Mouse (Mus musculus) erythroblast, embryonic 14.5 days (primary cell): ENCODE data around the gene Prkg2. TPM values are rescaled to one million over a fixed set of nuclear protein-coding genes. Genes with fewer than 3 reads are reported as not detected.

Experiments
- H3K27me3 ChIP-seq: 2 replicates; pipeline ENCODE4 v1.6.1; 2012; ENCODE audit warnings: inconsistent platforms; ENCODE audit not compliant: control insufficient read depth
- H3K36me3 ChIP-seq: 2 replicates; pipeline ENCODE4 v1.6.1; 2012; ENCODE audit warnings: mild to moderate bottlenecking, inconsistent platforms; ENCODE audit not compliant: control insufficient read depth
- H3K4me1 ChIP-seq: 2 replicates; pipeline ENCODE4 v1.6.1; 2012; ENCODE audit warnings: inconsistent platforms; ENCODE audit not compliant: control insufficient read depth
- H3K4me3 ChIP-seq: replicated peaks from 2 replicates; pipeline ENCODE3; 2012; ENCODE audit warnings: moderate library complexity, mild to moderate bottlenecking, inconsistent platforms
- H3K9me3 ChIP-seq: 2 replicates; pipeline ENCODE4 v1.6.1; 2012; ENCODE audit warnings: low read length, inconsistent platforms, mixed read lengths; ENCODE audit not compliant: control insufficient read depth
- GATA1 ChIP-seq: IDR thresholded peaks from 2 replicates; pipeline ENCODE4 v1.6.1; 2012; ENCODE audit warnings: low read length, inconsistent platforms, mixed read lengths
- TAL1 ChIP-seq: IDR thresholded peaks from 3 replicates; pipeline ENCODE4 v1.6.1; 2012; ENCODE audit warnings: low read length, inconsistent platforms, mixed read lengths
- polyA plus RNA-seq: library from polyadenylated mRNA; stranded (reverse); fragments of >175 nt; gene quantifications from 2 replicates; pipeline ENCODE4 v1.2.3, GENCODE M21; 2012

Gene Prkg2
- polyA plus RNA-seq, 1 experiment = not detected

DNA sequence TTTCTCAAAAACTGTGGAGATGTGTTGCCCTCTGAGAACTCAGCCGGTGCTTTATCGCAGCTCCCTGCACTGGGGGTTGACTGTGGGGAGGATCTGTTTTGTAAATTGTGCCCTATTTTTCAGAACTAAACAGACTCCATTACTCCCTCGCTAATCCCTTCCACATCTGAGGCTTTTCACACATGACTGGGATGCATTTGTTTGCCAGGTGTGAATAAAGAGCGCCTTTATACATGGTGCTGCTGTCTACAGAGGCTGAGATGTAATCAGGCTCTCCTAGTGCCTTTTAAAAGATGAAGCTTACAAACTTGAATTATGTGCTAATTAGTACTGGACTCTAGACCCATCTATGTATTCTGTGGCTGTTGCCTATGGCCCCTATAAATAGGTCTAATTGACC, 50.7 kb downstream of the Prkg2 start:
- Histone ChIP-seq H3K27me3 (no peaks in the 10 kb centered on the region), H3K36me3 (no peaks in the 10 kb centered on the region), H3K4me1 (no peaks in the 10 kb centered on the region), H3K4me3 (no peak overlapping the region), H3K9me3 (peaks cover 3% of the 10 kb centered on the region; the same call in 1 of the 2 replicates)
- TF ChIP-seq GATA1 (no peak), TAL1 (no peak)

GRCm38 (mm10) chr5:98986011-98986410, 51.1 kb downstream of the Prkg2 start:
- Histone ChIP-seq H3K9me3 (peaks cover 3% of the 10 kb centered on the region; the same call in 1 of the 2 replicates), H3K4me3 (no peak overlapping the region), H3K4me1 (no peaks in the 10 kb centered on the region), H3K27me3 (no peaks in the 10 kb centered on the region), H3K36me3 (no peaks in the 10 kb centered on the region)
- TF ChIP-seq TAL1 (no peak), GATA1 (no peak)

GRCm38 (mm10) chr5:98985077-98985476, 52.1 kb downstream of the Prkg2 start:
- no peaks in the 10 kb centered on the region for H3K27me3 ChIP-seq
- no peak overlapping the region for H3K4me3 ChIP-seq
- H3K36me3 ChIP-seq = no peaks in the 10 kb centered on the region
- no peak for TF ChIP-seq TAL1
- no peak for TF ChIP-seq GATA1
- H3K4me1 ChIP-seq = no peaks in the 10 kb centered on the region
- peaks cover 3% of the 10 kb centered on the region; the same call in 1 of the 2 replicates for H3K9me3 ChIP-seq

- H3K27me3 ChIP-seq = no peaks in the 10 kb centered on the region
- no peak overlapping the region for H3K4me3 ChIP-seq
- TF ChIP-seq GATA1 (no peak), TAL1 (no peak)
- no peaks in the 10 kb centered on the region for H3K4me1 ChIP-seq
- H3K9me3 ChIP-seq = peaks cover 6% of the 10 kb centered on the region
- no peaks in the 10 kb centered on the region for H3K36me3 ChIP-seq
Observed at GRCm38 (mm10) chr5:98981304-98981703, 55.8 kb downstream of the Prkg2 start.

- Histone ChIP-seq H3K36me3 (no peaks in the 10 kb centered on the region), H3K4me1 (no peaks in the 10 kb centered on the region), H3K4me3 (no peak overlapping the region), H3K27me3 (no peaks in the 10 kb centered on the region), H3K9me3 (peaks cover 6% of the 10 kb centered on the region)
- no peak for TF ChIP-seq TAL1
- no peak for TF ChIP-seq GATA1
Observed at GRCm38 (mm10) chr5:98978316-98978715, 58.8 kb downstream of the Prkg2 start.

GRCm38 (mm10) chr5:98975877-98976672, 61.1 kb downstream of the Prkg2 start:
- H3K4me3 ChIP-seq = no peak overlapping the region
- H3K9me3 ChIP-seq = peaks cover 13% of the 10 kb centered on the region
- TF ChIP-seq TAL1 (no peak), GATA1 (no peak)
- no peaks in the 10 kb centered on the region for H3K36me3 ChIP-seq
- H3K4me1 ChIP-seq = no peaks in the 10 kb centered on the region
- H3K27me3 ChIP-seq = no peaks in the 10 kb centered on the region

DNA sequence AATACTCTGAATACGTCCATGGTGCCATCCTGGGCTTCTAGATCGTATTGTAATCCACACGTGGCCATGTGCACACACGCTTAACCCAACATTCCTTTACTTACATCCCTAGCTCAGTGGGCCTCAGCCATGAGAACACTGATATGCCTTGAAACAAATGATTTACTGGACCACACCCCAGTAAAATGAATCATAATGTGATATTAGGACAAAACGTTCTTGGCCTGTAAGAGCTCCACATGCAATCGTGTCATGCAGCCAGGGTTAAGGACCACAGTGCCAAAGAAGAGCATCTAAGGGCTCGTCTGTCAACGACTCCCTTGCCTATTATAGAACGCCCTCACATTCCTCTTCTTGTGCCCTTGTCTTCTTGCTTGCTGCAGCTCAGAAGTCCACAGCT, 70.5 kb downstream of the Prkg2 start:
- no peaks in the 10 kb centered on the region for H3K36me3 ChIP-seq
- TF ChIP-seq GATA1 = no peak
- TF ChIP-seq TAL1 = no peak
- H3K4me3 ChIP-seq = no peak overlapping the region
- no peaks in the 10 kb centered on the region for H3K27me3 ChIP-seq
- no peaks in the 10 kb centered on the region for H3K4me1 ChIP-seq
- peaks cover 5% of the 10 kb centered on the region; the same call in 1 of the 2 replicates for H3K9me3 ChIP-seq

DNA sequence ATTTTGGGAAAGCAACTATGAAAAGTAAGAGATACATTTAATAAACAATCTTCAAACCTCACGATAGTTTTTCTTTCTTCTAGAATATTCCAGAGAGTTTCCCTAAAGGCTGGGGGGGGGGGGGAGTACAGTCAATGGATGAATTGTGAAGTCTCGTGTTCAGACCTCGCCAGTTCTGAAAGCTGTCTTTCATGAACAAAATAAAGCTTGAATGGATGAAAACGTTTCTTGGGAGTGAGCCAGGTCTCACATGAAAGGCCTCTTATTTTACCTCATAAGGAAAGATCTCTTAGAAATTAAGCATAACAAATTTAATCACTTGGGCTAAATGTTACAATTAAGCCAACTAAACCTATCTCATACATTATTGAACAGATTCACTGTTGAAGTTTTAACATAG, 72.0 kb downstream of the Prkg2 start:
- Histone ChIP-seq H3K36me3 (no peaks in the 10 kb centered on the region), H3K9me3 (peaks cover 5% of the 10 kb centered on the region; the same call in 1 of the 2 replicates), H3K4me3 (no peak overlapping the region), H3K27me3 (no peaks in the 10 kb centered on the region), H3K4me1 (no peaks in the 10 kb centered on the region)
- no peak for TF ChIP-seq TAL1
- no peak for TF ChIP-seq GATA1

- no peaks in the 10 kb centered on the region for H3K27me3 ChIP-seq
- H3K9me3 ChIP-seq = peaks cover 5% of the 10 kb centered on the region; the same call in 1 of the 2 replicates
- no peak overlapping the region for H3K4me3 ChIP-seq
- H3K36me3 ChIP-seq = no peaks in the 10 kb centered on the region
- no peak for TF ChIP-seq GATA1
- TF ChIP-seq TAL1 = no peak
- no peaks in the 10 kb centered on the region for H3K4me1 ChIP-seq
Observed at GRCm38 (mm10) chr5:98964367-98964766, 72.8 kb downstream of the Prkg2 start.

GRCm38 (mm10) chr5:98962472-98962871, 74.7 kb downstream of the Prkg2 start:
- H3K27me3 ChIP-seq = no peaks in the 10 kb centered on the region
- H3K9me3 ChIP-seq = peaks cover 5% of the 10 kb centered on the region; the same call in 1 of the 2 replicates
- H3K4me3 ChIP-seq = no peak overlapping the region
- TF ChIP-seq TAL1 (no peak), GATA1 (no peak)
- no peaks in the 10 kb centered on the region for H3K36me3 ChIP-seq
- no peaks in the 10 kb centered on the region for H3K4me1 ChIP-seq
